Mouse (Mus musculus) cerebellum, adult 11-12 months (tissue): ENCODE results near the gene Brwd1.
"Not testable (repeated sequence)": the region's sequence is repeated elsewhere in the genome, so short reads cannot be mapped to it uniquely, and the experiment has no call there.

Source experiments
- DNase-seq: peaks from one replicate; pipeline ENCODE4 v3.0.0; 2022

Brwd1 gene

DNA sequence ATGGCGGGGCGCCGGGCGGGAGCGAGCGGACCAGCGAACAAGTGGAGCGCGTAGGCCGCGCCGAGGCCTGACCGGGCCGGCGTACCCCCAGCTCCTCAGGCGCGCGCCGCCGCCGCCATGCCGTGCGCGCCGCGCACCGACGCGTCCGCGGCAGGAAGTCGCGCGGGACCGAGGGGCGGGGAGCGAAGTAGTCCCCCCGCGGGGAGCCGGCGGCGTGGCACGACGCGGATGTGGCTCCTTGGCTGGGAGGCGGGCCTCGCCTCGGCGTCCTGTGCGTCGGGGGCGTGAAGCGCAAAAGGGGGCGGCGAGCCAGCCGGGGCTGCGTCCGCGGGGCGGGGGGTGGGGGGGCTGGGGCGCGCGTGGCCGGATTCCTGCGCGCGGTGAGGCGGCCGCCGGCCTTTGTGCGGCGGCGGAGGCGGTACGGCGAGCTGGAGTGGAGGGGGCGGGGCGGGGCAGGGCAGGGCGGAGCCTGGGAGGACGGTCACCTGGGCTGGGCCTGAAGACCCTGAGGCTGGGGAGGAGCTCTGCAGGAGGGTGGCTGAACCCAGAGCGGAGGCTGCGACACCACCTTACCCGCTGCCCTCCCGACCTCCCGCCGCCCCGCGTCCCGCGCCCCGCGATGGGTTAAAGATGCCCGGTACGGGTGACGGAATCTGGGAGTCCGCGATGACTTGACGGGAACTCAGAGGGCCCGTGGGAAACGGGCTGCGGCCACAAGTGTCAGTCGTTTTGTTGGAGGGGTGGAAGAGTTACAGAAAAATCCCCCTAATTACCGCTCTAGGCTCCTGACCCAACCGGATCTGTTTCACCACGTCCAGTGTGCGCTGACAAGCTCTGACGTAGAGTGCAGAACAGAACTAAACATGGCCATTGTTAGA is at the start of gene Brwd1:
Brwd1 (minus strand) TSS at position 226 of the 878 bp plus-strand sequence.
- DNase-seq: peak; percentile 94

DNA sequence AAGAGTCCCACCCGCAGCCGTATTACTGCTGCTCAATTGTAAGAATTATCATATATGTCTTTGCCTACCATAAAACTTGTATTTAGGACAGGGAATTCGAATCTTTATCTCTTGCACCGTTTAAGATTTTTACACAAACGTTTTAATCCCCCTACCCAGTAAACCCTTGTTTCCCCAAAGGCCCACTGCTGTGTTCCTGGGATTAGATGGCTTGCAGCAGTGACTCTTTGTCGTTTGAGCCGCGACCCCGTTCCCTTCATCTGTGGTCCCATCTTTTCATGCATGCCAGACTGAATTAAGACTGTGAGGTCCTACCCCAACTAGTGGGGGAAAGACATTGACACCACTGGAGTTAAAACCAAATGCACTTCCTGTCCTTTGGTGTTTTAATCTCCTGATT is 46.1 kb upstream of the Brwd1 start:
- no peak for DNase-seq

DNA sequence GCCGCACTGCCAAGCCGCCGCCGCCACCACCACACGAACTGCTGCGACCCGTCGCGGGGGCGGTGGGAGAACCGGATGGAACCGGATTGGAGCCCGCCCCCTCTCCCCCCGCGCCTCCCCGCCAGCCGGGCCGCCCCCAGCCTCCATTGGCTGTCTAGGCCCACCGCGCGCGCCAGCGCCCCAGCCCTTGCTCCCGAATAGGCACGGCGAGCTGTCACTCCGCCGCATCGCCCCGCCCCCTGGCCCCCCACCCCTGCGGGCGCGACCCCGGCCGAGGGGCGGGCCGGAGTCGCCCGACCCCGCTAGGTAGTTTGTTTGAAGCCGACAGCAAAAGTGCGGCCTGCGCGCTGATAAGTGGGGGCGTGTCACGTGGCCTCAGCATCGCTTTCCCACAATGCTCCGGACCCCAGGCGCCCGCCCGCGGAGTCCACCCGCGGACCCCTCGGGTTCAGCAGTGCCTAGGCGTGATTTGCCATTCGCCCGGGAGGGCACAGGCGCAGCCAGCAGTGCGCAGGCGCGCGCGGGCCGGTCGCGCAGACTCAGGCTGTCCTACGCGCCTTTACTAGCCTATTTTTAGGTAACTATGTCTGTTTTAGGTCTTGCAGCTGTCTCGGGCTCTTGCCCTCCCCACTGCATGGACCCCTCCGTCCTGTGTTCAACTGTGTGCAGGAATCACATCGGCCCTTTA is 45.5 kb upstream of the Brwd1 start, which contains the start of gene Hmgn1:
Hmgn1 (minus strand) TSS at position 73 of the 688 bp plus-strand sequence.
- peak; percentile 98 for DNase-seq

DNA sequence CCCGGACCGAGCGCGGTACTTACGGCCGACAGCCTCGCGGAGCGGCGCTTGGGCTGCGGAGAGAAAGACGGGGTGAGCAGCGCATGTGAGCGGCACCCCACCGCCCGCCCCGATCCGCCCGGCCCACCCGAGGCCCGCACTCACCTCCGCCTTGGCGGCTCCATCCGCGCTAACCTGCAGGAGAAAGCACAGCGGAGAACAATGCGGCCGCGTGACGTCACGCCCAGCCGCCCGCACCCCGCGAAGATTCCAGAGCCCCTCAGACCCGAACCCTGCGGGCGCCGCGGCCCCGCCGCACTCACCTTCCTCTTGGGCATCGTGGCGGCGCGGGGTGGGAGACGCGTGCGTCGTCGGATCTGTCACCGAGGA is 44.9 kb upstream of the Brwd1 start:
- no peak for DNase-seq

DNA sequence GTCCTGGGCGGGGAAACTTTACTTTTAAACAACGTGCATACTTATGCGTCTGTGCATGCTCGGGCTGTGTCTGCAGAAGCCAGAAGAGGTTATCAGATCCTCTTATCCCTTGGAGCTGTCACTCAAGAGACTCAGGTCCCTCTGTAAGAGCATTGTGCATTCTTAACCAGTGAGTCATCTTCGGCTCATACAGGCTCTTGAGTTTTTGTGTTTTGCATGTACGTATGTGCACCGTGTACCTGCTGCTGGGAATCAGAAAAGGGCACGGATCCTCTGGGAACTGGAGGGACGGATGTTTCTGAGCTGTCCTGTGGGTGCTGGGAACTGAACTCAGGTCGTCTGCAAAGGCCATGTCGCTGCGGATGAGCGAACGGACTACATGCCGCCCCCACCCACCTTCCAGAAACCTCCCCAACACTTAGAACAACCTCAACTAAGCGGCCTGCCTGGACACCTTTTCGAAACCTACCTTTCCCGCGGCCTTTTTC is 44.4 kb upstream of the Brwd1 start:
- DNase-seq: peak; percentile 52

DNA sequence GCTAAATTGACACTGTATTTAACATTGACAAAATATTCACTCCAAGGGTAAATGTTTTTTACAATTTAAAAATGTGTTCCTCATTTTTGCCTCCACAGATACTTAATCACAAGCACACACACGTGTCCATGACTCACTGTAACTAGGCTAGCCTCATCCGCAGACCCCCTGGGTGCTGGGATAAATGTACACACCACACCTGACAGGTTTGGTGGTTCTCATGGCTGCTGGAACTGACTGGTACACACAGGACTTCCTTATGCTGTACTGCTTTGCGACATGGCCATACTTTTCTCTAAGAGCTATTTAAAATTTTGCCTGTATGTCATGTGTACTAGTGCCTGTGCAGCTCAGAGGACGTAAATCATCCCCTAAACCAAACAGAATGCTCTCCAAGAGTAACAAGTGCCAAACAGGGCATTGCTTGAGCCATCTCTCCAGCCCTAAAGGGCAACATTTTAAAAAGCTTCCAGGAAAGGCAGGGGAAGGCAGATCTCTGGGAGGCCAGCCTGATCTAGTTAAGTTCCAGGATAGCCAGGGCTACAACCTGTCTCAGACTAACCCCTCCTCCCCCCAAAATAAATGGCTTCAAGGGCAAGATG is 37.8 kb upstream of the Brwd1 start:
- no peak for DNase-seq

DNA sequence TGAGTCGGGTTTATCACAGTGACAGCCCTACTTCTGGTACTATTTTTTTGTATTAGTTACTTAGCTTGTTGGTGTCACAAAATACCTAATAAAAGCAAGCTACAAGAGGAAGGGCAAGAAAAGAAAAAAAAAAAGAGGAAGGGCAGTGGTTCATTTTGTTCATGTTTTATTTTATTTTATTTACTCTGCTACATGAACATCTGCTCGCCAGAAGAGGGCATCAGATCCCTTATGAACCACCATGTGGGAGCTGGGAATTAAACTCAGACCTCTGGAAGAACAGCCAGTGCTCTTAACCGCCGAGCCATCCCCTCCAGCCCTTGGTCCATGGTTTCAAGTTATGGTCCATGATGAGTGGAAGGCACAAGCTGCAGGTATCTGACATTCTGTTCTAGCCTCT is 32.4 kb upstream of the Brwd1 start:
- DNase-seq: no peak

DNA sequence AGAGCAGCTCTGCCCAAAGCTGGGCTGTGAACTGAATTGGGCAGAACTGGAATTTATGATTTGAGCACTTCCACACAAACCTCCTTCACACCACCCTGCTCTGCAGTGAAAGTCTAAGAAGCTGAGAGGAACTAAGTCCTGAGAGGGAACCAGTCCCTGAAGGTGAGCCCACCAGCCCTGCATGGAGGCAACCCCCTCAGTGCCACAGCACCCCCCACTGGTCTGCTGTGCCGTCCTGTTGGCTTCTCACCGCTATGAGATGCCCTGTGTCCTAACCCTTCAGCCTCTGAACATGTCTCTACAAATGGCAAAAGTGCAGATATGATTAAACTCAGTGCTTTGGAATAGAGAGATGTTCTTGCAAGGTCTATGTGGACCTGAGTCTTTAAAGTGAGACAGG is 30.4 kb upstream of the Brwd1 start:
- no peak for DNase-seq

DNA sequence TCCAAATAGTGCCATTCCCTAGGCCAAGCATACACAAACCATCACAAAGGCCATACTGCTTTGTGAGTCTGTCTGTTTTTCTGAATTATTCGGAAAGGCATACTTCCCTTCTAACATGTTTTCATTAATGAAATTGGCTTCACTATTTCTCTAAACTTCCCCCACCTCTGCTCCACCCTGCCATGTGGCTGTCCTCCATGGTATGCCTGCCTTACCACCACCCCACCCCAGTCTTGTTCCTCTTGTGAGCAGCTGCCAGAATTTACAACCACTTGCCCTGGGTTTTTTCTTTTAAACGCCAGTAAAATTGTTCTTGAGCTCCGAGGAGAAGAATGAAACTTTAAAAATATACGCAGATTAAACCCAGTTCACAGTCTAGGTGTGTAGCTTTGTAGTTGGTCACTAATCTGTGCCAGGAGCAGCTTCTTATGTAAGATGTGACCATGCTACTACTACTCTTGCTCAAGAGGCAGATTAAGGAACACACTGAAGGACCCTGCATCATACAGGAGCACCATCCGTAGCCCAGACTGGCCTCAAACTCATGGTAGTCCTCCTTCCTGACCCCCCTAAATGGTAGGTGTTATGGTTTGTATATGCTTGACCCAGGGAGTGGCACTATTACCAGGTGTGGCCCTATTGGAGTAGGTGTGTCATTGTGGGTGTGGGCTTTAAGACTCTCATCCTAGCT is 28.5 kb upstream of the Brwd1 start:
- no peak for DNase-seq

DNA sequence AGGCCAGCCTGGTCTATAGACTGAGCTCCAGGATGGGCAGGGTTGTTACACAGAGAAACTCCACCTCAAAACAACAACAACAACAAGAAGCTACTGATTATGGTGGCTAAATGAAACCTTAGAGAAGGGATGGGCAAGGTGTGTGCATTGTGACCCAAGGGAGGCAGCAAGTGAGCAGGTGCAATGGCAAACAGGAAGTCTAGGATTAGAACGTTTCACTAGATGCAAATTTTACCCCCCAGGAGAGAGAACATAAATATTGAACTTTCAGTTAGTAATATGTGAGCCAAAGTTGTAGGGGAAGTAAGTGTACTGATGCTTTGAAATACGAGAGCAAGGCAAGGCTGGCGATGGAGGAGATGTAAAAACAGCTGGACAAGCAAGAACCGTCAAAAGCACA is 27.3 kb upstream of the Brwd1 start:
- no peak for DNase-seq

DNA sequence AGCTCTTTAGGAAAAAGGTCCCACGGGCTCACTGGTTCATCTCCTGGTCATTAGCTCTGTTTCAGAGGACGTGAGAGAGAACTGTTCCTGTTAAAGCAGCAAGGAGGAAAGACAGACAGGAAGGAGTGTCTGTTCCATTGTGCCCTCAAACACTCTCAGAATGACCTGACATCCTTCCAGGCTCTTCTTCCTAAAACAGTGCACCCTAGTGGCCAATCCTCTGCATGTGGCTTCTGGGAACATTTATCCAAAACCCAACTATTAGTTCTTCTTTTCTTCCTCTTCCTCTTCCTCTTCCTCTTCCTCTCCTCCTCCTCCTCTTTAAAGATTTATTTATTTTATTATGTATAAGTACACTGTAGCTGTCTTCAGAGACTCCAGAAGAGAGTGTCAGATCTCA is 20.7 kb upstream of the Brwd1 start:
- no peak for DNase-seq

DNA sequence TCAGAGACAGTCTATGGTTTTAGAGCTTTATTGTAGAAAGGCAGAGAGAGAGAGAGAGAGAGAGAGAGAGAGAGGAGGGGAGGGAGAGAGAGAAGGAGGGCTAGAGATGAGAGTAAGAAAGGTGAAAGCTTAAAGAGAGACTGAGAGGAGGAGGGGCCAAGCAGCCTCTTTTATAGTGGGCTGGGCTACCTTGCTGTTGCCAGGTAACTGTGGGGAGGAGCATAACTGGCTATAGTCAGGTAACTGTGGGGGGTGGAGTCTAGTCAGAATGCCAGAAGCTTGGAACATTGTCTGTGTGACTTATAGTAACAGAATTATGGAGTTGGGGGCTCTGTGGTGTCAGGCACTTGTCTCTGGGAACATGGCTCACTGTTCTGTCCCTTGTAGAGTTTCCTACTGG is 15.5 kb upstream of the Brwd1 start:
- not testable (repeated sequence) for DNase-seq

DNA sequence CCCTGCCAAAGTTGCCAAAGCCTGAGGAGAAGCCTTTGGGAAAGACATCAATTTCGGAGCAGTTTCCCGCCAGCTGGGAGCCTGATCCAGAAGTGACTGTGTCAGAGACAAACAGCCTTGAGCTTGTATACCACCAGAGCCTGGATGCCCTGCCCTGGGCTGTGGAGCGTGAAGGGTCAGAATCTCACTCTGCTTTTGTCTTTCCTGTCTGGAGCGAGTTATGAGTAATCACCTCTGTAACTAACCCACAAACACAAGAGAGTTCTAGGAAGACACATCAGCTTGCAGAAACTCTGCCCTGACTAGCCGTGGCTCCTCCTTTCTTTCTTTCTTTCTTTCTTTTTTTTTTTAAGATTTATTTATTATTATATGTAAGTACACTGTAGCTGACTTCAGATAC is 13.6 kb upstream of the Brwd1 start:
- no peak for DNase-seq

DNA sequence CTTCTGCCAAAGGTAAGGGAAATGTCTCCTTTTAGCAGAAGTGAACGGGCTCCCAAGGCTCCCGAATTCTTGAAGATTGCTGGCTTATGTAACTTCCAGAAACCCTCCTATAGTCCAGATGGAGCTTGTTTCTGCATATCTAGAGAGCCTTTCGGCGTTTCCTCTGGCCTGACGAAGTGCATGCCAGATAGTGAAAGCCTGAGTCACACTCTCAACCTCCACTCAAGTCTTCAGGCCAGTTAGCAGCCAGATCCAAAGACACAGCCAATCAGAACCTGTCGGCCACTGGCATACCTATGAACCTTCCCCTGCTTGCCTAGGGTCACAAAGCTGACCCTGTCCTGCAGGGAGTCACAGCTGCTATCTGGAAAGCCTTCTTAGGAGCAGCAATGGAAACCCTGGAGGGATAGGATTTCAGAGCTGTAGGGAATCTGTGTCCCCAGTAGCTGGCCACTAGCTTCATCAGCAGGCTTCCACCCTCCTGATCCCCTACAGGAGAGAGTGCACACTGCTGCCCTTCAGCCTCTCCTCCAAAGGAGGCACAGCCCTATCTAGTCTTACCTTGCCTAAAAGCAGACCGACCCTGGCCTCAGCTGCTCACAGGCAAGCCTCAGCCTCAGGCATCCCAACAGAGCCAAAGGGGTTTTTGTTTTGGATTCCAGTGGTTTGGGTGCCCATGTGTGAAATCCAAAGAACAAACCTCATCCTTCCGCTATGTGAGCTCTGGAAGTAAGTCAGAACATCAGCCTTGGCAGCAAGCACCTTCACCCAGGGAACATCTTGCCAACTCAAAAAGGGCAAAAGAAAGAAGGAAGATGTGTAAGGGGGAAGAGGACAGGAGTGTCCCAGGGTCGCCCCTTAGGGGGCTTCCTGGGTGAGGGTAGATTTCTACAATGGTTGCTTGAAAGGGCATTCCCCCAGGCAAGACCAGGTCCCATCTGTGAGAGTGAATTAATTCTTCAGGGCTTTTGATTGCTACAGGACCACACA is 9.5 kb upstream of the Brwd1 start:
- DNase-seq: no peak

DNA sequence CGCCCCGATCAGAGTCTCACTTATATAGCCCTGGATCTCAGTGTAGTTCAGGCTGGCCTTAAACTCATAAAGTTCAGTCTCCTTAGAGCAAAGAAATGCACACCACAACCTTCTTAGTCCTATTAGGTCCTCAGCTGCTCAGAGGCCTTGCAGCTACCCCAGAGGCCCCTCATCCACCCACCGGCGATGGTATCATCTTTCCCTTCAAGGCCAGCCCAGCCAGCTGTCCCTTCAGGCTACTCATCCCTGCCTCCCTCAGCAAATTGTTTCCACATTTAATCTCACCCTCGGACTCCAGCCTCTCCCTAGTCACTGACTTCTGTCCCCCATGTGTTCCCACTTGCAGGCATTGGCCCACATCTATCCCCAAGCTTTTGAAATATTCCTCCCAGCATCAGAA is 5.8 kb upstream of the Brwd1 start:
- DNase-seq: no peak

DNA sequence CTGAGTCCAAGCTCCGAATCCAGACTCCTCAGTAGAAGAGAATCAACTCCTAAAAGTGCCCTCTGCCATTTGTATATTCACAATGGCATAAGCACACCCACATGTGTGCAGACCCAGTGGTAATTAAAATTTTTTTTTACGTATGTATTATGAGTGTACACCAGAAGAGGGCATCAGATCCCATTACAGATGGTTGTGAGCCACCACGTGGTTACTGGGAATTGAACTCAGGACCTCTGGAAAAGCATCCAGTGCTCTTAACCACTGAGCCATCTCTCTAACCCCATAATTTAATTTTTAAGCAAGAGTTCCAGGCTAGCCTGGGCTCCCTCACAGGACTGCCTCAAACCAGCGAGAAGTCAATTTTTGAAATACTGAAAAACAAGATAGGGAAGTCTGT is 5.1 kb upstream of the Brwd1 start:
- no peak for DNase-seq

DNA sequence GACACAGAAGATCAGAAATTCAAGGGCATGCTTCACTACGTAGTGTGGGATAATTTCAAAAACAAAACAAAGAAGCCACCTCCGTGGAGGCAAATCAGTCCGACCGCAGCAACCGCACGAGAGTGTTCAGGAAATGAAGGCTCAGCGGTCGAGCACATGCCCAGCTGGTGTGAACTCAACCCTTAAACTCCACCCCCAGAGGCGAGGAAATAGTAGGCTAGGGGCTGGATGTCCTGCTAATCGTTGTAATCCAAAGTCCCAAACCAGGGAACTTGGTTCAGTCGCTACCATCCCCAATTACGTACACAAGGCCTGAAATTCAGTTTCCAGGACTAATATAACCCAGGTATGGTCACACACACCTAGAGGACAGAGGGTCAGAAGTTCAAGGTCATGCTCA is 4.7 kb upstream of the Brwd1 start:
- no peak for DNase-seq

DNA sequence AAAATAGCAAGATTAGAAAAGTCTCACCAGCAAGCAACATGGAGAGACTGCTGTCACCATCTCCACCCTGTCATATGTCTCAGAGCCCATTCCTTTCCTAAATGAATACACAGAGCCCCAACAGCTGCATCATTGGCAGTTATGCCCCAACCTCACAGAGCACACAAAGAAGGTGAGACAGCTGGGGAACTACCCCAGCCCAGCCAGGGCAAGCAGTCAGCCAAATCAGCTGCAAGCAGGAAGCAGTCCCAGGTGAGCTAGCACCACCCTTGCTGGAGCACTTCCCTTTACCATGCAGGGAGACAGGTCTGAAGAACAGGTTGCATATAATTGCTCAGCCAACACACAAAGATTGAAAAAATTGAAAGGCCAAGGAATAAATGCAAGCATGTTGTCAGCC is 3.3 kb upstream of the Brwd1 start:
- DNase-seq: no peak

DNA sequence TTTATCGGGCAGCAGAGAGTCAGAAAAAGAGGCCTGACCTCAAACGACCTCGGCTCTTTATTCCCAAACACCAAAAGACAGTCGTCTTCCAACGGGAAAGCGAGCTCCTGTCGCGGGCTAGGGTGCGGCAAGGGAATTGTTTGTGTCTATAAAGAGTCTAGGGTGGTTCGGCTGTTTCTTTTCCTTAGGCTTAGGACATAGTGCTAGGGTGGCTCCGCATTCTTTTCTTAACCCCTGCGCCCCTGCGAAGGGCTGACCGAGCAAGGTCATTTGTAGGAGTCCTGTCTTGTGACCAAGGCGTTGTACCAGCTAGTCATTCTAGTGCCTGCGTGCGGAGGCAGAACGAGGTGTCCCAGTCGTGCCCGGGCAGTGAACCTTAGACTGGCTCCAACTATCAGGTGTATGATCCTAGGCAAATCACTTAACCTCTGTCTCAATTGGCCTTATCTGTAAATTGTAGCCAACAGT is 887 bp upstream of the Brwd1 start:
- DNase-seq: peak; percentile 59

DNA sequence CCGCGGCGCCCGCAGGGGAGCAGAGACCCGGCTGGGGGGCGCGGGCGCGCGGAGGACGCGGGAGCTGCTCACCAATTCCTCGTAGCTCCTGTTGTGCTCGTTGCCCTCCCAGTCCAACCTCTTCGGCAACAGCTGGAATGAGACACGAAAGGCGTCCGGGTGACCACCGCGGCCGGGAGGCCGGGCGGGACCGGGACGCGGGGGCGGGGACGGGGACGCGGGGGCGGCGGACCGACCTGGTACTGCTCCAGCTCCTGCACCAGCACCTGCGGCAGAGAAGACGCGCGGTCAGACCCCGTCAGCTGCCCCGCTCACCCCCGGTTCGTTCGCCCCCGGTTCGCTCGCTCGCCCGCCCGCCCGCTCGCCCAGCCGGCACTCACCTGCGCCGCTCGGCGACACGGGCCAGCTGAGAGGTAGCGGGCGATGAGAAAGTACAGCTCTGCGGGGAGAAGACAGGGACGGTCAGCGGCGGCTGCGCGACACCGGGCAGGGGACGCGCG is 534 bp downstream of the Brwd1 start:
- peak; percentile 82 for DNase-seq

DNA sequence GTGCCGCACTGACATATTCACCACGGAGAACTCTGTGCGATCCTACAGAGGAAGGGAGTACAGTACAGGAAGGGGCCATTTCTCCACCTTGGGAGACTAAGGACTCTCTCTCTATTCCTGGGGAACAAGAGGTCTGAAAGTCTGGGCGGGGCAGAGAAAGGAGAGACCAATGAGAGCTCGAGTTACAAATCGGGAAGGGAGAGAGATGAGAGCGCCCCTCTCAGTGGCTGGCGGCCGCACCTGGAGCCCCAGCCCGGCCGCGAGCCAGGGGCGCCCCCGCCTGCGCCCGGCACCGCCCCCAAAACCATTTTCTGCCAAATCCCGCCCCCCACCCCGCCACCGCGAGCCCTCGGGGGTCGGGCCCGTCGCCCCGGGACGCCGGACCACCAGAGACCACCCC is 995 bp downstream of the Brwd1 start:
- peak; percentile 89 for DNase-seq

DNA sequence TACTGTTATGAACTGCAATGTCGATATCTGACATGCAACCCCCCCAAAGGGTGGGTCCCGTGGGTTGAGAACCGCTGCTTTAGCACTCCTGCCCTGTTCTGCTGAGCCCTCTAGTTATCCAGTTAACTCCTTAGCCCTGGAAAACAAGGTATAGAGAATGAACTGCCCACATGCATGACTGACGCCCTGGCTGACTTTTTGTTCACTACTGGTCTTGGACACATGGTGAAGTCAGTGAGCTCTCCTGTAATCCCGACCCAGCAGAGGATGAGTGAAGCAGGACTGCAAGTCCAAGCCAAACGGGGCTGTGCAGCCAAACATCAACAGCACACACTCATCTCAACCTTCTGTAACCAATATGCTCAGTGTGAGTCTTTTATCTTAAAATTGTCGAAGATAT is 1.8 kb downstream of the Brwd1 start:
- peak; percentile 36 for DNase-seq
